Mouse (Mus musculus): ENCODE measurements around the gene Nckap5.
"Not testable (repeated sequence)": the region's sequence is repeated elsewhere in the genome, so short reads cannot be mapped to it uniquely, and the experiment has no call there.

Nckap5 gene

GRCm38 (mm10) chr1:126830031-126830927 lies at the start of gene Nckap5:
TSS of gene Nckap5 (minus strand) at chr1:126830799.
- DNase-seq = peak; percentile 97

GRCm38 (mm10) chr1:126877495-126877894 lies 46.9 kb upstream of the Nckap5 start:
- DNase-seq = no peak

- no peak for DNase-seq
Measured at GRCm38 (mm10) chr1:126868372-126868771, 37.8 kb upstream of the Nckap5 start.

- DNase-seq = no peak
Measured at GRCm38 (mm10) chr1:126867912-126868311, 37.3 kb upstream of the Nckap5 start.

- no peak for DNase-seq
Measured at GRCm38 (mm10) chr1:126865591-126866086, 35.0 kb upstream of the Nckap5 start.

GRCm38 (mm10) chr1:126861816-126862215 lies 31.2 kb upstream of the Nckap5 start:
- no peak for DNase-seq

GRCm38 (mm10) chr1:126860537-126860936 lies 29.9 kb upstream of the Nckap5 start:
- DNase-seq = no peak

GRCm38 (mm10) chr1:126849481-126849880 lies 18.9 kb upstream of the Nckap5 start:
- DNase-seq = no peak

- DNase-seq = no peak
Measured at GRCm38 (mm10) chr1:126846317-126846716, 15.7 kb upstream of the Nckap5 start.

GRCm38 (mm10) chr1:126832885-126833284 lies 2.3 kb upstream of the Nckap5 start:
- DNase-seq = peak; percentile 49

GRCm38 (mm10) chr1:126829031-126829430 lies 1.6 kb downstream of the Nckap5 start:
- DNase-seq = peak; percentile 85

GRCm38 (mm10) chr1:126824841-126825240 lies 5.8 kb downstream of the Nckap5 start:
- DNase-seq = peak; percentile 79

GRCm38 (mm10) chr1:126822246-126822645 lies 8.4 kb downstream of the Nckap5 start:
- DNase-seq = peak; percentile 34

- peak; percentile 94 for DNase-seq
Measured at GRCm38 (mm10) chr1:126817381-126818034, 13.1 kb downstream of the Nckap5 start.

GRCm38 (mm10) chr1:126806994-126807611 lies 23.5 kb downstream of the Nckap5 start:
- peak; percentile 79 for DNase-seq

GRCm38 (mm10) chr1:126806548-126806947 lies 24.1 kb downstream of the Nckap5 start:
- peak; percentile 93 for DNase-seq

GRCm38 (mm10) chr1:126802405-126802804 lies 28.2 kb downstream of the Nckap5 start:
- DNase-seq = peak; percentile 51

- peak; percentile 96 for DNase-seq
Measured at GRCm38 (mm10) chr1:126801706-126802105, 28.9 kb downstream of the Nckap5 start.

GRCm38 (mm10) chr1:126799379-126799798 lies 31.2 kb downstream of the Nckap5 start:
- DNase-seq = peak; percentile 88

- DNase-seq = not testable (repeated sequence)
Measured at GRCm38 (mm10) chr1:126780354-126780941, 50.2 kb downstream of the Nckap5 start.

- not testable (repeated sequence) for DNase-seq
Measured at GRCm38 (mm10) chr1:126773947-126774346, 56.7 kb downstream of the Nckap5 start.

GRCm38 (mm10) chr1:126766971-126767370 lies 63.6 kb downstream of the Nckap5 start:
- DNase-seq = peak; percentile 76
